In genomic region chr4:150351419-150352075, GRCm38 (mm10) we compare ENCODE assay signal across 16 mouse cellular contexts.
DNase-seq lines count a peak whose midpoint lies in the region; ATAC-seq and TF ChIP-seq lines count a peak whose summit lies in the region.
"Had no signal": no experiment of that assay in that cellular context is flagged by ENCODE, and none has a peak within 500 bp of the region (broad histone marks: within the 10 kb centered on the region; RNA-seq: fewer than 3 reads in every experiment).

No protein-coding gene starts in this region.

- H3K9ac ChIP-seq in heart, embryonic 12.5 days, result no peak overlapping the region
- no peak overlapping the region for H3K9ac ChIP-seq in liver, adult 2 months (ENCODE audit: low read depth, low read length)
- H3K9ac ChIP-seq in liver, embryonic 12.5 days, result no peak overlapping the region
- H3K9ac ChIP-seq in midbrain, embryonic 15.5 days, result no peak overlapping the region

- peaks cover 27% of the 10 kb centered on the region for H3K79me2 ChIP-seq in liver, adult 2 months (ENCODE audit: control insufficient read depth, insufficient read depth, low read length)

- H3K9me3 ChIP-seq in heart, embryonic 12.5 days (replicated peaks), result no peaks in the 10 kb centered on the region
- H3K9me3 ChIP-seq in liver, embryonic 12.5 days (replicated peaks), result no peaks in the 10 kb centered on the region
- no peaks in the 10 kb centered on the region for H3K9me3 ChIP-seq in midbrain, embryonic 15.5 days
- H3K9me3 ChIP-seq: hindbrain, embryonic 10.5 days had no signal

- WGBS in heart, embryonic 12.5 days, result 65% methylated on average over 7 of the region's 7 CpGs
- 63% methylated on average over 7 of the region's 7 CpGs for WGBS in liver, adult 2 months
- WGBS in liver, embryonic 12.5 days (ENCODE audit: insufficient replicate concordance), result 75% methylated on average over 7 of the region's 7 CpGs
- WGBS in midbrain, embryonic 15.5 days, result 24% methylated on average over 7 of the region's 7 CpGs

- no peak overlapping the region for H3K4me3 ChIP-seq in heart, embryonic 12.5 days
- no peak overlapping the region for H3K4me3 ChIP-seq in liver, adult 2 months (ENCODE audit: insufficient read depth, low read depth, low read length)
- H3K4me3 ChIP-seq in liver, embryonic 12.5 days, result no peak overlapping the region
- no peak overlapping the region for H3K4me3 ChIP-seq in midbrain, embryonic 15.5 days
- H3K4me3 ChIP-seq: hindbrain, embryonic 10.5 days had no signal

- H3K27me3 ChIP-seq in heart, embryonic 12.5 days (replicated peaks), result no peaks in the 10 kb centered on the region
- H3K27me3 ChIP-seq in liver, adult 2 months (ENCODE audit: control insufficient read depth, insufficient read depth, low read length), result no peaks in the 10 kb centered on the region
- no peaks in the 10 kb centered on the region for H3K27me3 ChIP-seq in liver, embryonic 12.5 days (replicated peaks)
- no peaks in the 10 kb centered on the region for H3K27me3 ChIP-seq in midbrain, embryonic 15.5 days (replicated peaks)

- TF ChIP-seq POLR2A in liver, adult 2 months (IDR thresholded peaks at IDR 0.05; ENCODE audit: extremely low read depth, insufficient read depth, low read length), result no peak

- no peak overlapping the region for H3K4me2 ChIP-seq in heart, embryonic 12.5 days
- H3K4me2 ChIP-seq in liver, embryonic 12.5 days, result no peak overlapping the region
- H3K4me2 ChIP-seq in midbrain, embryonic 15.5 days, result no peak overlapping the region
- H3K4me2 ChIP-seq: liver, embryonic 11.5 days had no signal

- TF ChIP-seq CTCF in liver, adult 2 months (IDR thresholded peaks at IDR 0.05; ENCODE audit: low read depth, low read length), result no peak

- H3K27ac ChIP-seq in heart, embryonic 12.5 days (ENCODE audit: poor library complexity, severe bottlenecking), result no peak overlapping the region
- peak overlapping the region; percentile 31; the same call in 1 of the 2 replicates for H3K27ac ChIP-seq in liver, adult 2 months (replicated peaks; ENCODE audit: insufficient read depth, low read depth, low read length)
- no peak overlapping the region for H3K27ac ChIP-seq in liver, embryonic 12.5 days
- no peak overlapping the region; the same call in 1 of the 2 replicates for H3K27ac ChIP-seq in midbrain, embryonic 15.5 days
- H3K27ac ChIP-seq: hindbrain, embryonic 10.5 days had no signal

- H3K4me1 ChIP-seq in heart, embryonic 12.5 days (replicated peaks), result peaks cover 35% of the 10 kb centered on the region
- H3K4me1 ChIP-seq in liver, adult 2 months (ENCODE audit: control insufficient read depth, insufficient read depth, low read length), result peaks cover 17% of the 10 kb centered on the region; the same call in 1 of the 2 replicates
- peaks cover 40% of the 10 kb centered on the region for H3K4me1 ChIP-seq in liver, embryonic 12.5 days
- H3K4me1 ChIP-seq in midbrain, embryonic 15.5 days, result peaks cover 27% of the 10 kb centered on the region

- peak; percentile 44 for DNase-seq in heart, adult 11 months
- DNase-seq in liver, adult 2 months (ENCODE audit: extremely low read depth, low read depth, low spot score), result no peak
- DNase-seq in CD4-positive, CD25-positive, alpha-beta regulatory T cell, adult 2 months (ENCODE audit: low read depth, low spot score), result peak; percentile 44
- DNase-seq in induced T-regulatory cell, adult 2 months (ENCODE audit: low read depth), result peak; percentile 34
- DNase-seq in cerebellum, postnatal 10 days, result no peak
- DNase-seq: adrenal gland, postnatal 14 days; cerebellum, adult 9-11 months; gastrocnemius, postnatal 14 days; kidney, postnatal 25 days; right cerebral cortex, postnatal 14 days; thymus, adult 2 months had no signal

- no peak for ATAC-seq in heart, embryonic 12.5 days (ENCODE audit: insufficient number of reproducible peaks, low FRiP score)
- ATAC-seq in liver, embryonic 12.5 days, result no peak
- no peak for ATAC-seq in midbrain, embryonic 15.5 days (replicated peaks)

- 0 out of 2 replicates have a peak, but pooled peaks cover 3% of the 10 kb centered on the region for H3K36me3 ChIP-seq in heart, embryonic 12.5 days
- no peaks in the 10 kb centered on the region for H3K36me3 ChIP-seq in liver, adult 2 months (ENCODE audit: control insufficient read depth, insufficient read depth, low read length)
- H3K36me3 ChIP-seq in liver, embryonic 12.5 days, result no peaks in the 10 kb centered on the region
- H3K36me3 ChIP-seq in midbrain, embryonic 15.5 days (replicated peaks), result no peaks in the 10 kb centered on the region

Comparison
In these comparisons a context has a peak if more than half of its experiments do, and no peak if none do; other contexts are left out.
1. DNase-seq: peak in heart, adult 11 months (single experiment), CD4-positive, CD25-positive, alpha-beta regulatory T cell, adult 2 months (single experiment) and induced T-regulatory cell, adult 2 months (single experiment); none in liver, adult 2 months (single experiment) and cerebellum, postnatal 10 days (0 of 2).